Mouse (Mus musculus) forebrain, postnatal 0 days (tissue): ENCODE results near the gene Gjc3. TPM values are rescaled to one million over a fixed set of nuclear protein-coding genes. Genes with fewer than 3 reads are reported as not detected.
A peak's percentile ranks its signal among the peaks of the same experiment; 100 is the strongest.

ENCODE experiments used
- ATAC-seq: fragments of 200-750 bp; cut with Nextera tagmentation; 2 replicates; pipeline ENCODE4 v1.8.0; 2017; ENCODE audit warnings: mild to moderate bottlenecking, moderate library complexity
- DNase-seq: peaks from one replicate; pipeline ENCODE4 v3.0.0-alpha.2; 2015
- H3K27ac ChIP-seq: fragments of 300-500 bp; sonication (generic); 2 replicates; pipeline ENCODE4 v1.5.1; 2014; ENCODE audit warnings: low read depth, mild to moderate bottlenecking, antibody characterized with exemption, low read length, moderate library complexity, mixed read lengths
- H3K27me3 ChIP-seq: fragments of 300-500 bp; sonication (generic); 2 replicates; pipeline ENCODE4 v1.6.1; 2014; ENCODE audit warnings: mild to moderate bottlenecking, low read length, mixed read lengths; ENCODE audit not compliant: insufficient read depth
- H3K36me3 ChIP-seq: fragments of 300-500 bp; sonication (generic); 2 replicates; pipeline ENCODE4 v1.6.1; 2014; ENCODE audit warnings: mild to moderate bottlenecking, moderate library complexity; ENCODE audit not compliant: insufficient read depth
- H3K4me1 ChIP-seq: fragments of 300-500 bp; sonication (generic); 2 replicates; pipeline ENCODE4 v1.6.1; 2014; ENCODE audit warnings: antibody characterized with exemption; ENCODE audit not compliant: insufficient read depth
- H3K4me2 ChIP-seq: fragments of 300-500 bp; sonication (generic); 2 replicates; pipeline ENCODE4 v1.6.1; 2014; ENCODE audit warnings: low read depth, mild to moderate bottlenecking, moderate library complexity
- H3K4me3 ChIP-seq: fragments of 300-500 bp; sonication (generic); 2 replicates; pipeline ENCODE4 v1.5.1; 2014; ENCODE audit warnings: low read depth, low read length, mixed read lengths
- H3K9ac ChIP-seq: fragments of 300-500 bp; sonication (generic); 2 replicates; pipeline ENCODE4 v1.6.1; 2014; ENCODE audit warnings: mild to moderate bottlenecking
- H3K9me3 ChIP-seq: fragments of 300-500 bp; sonication (generic); 2 replicates; pipeline ENCODE4 v1.6.1; 2016; ENCODE audit warnings: low read length
- CTCF ChIP-seq: sonication (generic); IDR thresholded peaks from 2 replicates; pipeline ENCODE4 v1.5.1; 2016; ENCODE audit warnings: antibody characterized with exemption, control low read depth, low read depth
- WGBS: fragments of 180-500 bp; shearing (Covaris S2); extraction: QIAGEN DNeasy Blood & Tissue Kit; methylation state at CpG from one replicate; pipeline ENCODE4 v1.1.7; 2014; 5-methylcytosine and 5-hydroxymethylcytosine counted together
- polyA plus RNA-seq: library from polyadenylated mRNA; unstranded; fragments of >200 nt; fragmentation: Nextera tagmentation; extraction: Ambion mirVana; gene quantifications from 2 replicates; pipeline ENCODE4 v1.2.1, GENCODE M21; 2015
- total RNA-seq: library from RNA; depleted of rRNA; stranded (reverse); fragments of >200 nt; gene quantifications from 2 replicates; pipeline ENCODE4 v1.2.3, GENCODE M21; 2014

Gjc3 gene
- total and polyA plus RNA-seq, 2 experiments from 2014 or later: 0.64 to 0.95 TPM

- Histone ChIP-seq H3K4me1 (no peaks in the 10 kb centered on the region), H3K9me3 (no peaks in the 10 kb centered on the region), H3K27me3 (no peaks in the 10 kb centered on the region), H3K27ac (no peak overlapping the region), H3K36me3 (no peaks in the 10 kb centered on the region), H3K9ac (no peak overlapping the region), H3K4me3 (no peak overlapping the region), H3K4me2 (no peak overlapping the region)
- ATAC-seq (no peak), DNase-seq (no peak)
- TF ChIP-seq CTCF: no peak
- 61% methylated on average over 3 of the region's 3 CpGs for WGBS
Observed at GRCm38 (mm10) chr5:137974724-137975123, 11.8 kb upstream of the Gjc3 start.

DNA sequence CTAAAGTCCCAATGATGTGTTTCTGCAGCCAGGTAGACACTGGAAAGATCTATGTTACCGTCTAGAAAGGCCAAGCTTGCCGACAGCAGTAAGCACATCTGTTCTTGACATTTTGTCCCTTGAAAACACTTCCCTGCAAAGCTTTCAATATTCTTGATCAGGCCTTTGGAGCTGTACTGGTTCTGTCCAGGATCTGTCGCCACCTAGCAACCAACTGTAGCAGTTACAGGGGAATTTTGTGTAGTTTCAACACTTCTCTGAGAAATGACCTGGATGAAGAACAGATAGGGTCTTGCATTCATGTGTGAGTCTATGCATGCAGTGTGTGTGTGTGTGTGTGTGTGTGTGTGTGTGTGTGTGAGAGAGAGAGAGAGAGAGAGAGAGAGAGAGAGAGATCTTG, 10.8 kb upstream of the Gjc3 start:
- no peak for ATAC-seq
- H3K4me3 ChIP-seq: no peak overlapping the region
- TF ChIP-seq CTCF: peak; percentile 68
- H3K27ac ChIP-seq: no peak overlapping the region
- DNase-seq: peak; percentile 17
- no peak overlapping the region for H3K4me2 ChIP-seq
- 55% methylated on average over 3 of the region's 3 CpGs for WGBS
- H3K4me1 ChIP-seq: no peaks in the 10 kb centered on the region
- H3K9me3 ChIP-seq: no peaks in the 10 kb centered on the region
- no peaks in the 10 kb centered on the region for H3K27me3 ChIP-seq
- no peak overlapping the region for H3K9ac ChIP-seq
- no peaks in the 10 kb centered on the region for H3K36me3 ChIP-seq

GRCm38 (mm10) chr5:137973161-137973560, 10.3 kb upstream of the Gjc3 start:
- 78% methylated on average over 2 of the region's 2 CpGs for WGBS
- H3K4me3 ChIP-seq: no peak overlapping the region
- no peaks in the 10 kb centered on the region for H3K27me3 ChIP-seq
- no peaks in the 10 kb centered on the region for H3K36me3 ChIP-seq
- no peaks in the 10 kb centered on the region for H3K9me3 ChIP-seq
- H3K9ac ChIP-seq: no peak overlapping the region
- TF ChIP-seq CTCF: no peak
- ATAC-seq (no peak), DNase-seq (no peak)
- no peak overlapping the region for H3K4me2 ChIP-seq
- no peaks in the 10 kb centered on the region for H3K4me1 ChIP-seq
- no peak overlapping the region for H3K27ac ChIP-seq

DNA sequence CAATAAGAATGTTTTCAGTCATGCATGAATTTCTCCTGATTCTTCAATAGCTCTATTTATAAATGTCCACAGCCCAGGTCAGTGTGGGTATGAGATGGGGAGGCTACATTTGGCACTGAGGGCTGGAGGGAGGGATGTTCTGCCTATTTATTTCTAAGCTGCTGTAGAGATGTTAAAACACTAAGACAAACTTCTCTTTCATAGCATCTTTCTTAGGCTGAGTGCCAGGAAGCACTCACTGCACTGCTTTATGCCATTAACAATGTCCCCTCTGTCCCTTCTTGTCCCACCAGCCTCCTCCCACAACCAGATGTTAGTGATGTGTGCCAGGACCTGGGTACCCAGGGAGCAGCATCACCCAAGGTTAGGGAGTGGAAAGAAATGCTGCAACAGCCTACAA, 3.6 kb upstream of the Gjc3 start:
- no peak overlapping the region for H3K27ac ChIP-seq
- no peak for TF ChIP-seq CTCF
- no peaks in the 10 kb centered on the region for H3K36me3 ChIP-seq
- DNase-seq: peak; percentile 4
- no peaks in the 10 kb centered on the region for H3K4me1 ChIP-seq
- no peak overlapping the region for H3K4me3 ChIP-seq
- no peak overlapping the region for H3K4me2 ChIP-seq
- no peaks in the 10 kb centered on the region for H3K9me3 ChIP-seq
- no peaks in the 10 kb centered on the region for H3K27me3 ChIP-seq
- no peak overlapping the region for H3K9ac ChIP-seq
- peak; percentile 62 for ATAC-seq

- Histone ChIP-seq H3K9me3 (no peaks in the 10 kb centered on the region), H3K4me3 (no peak overlapping the region), H3K27me3 (no peaks in the 10 kb centered on the region), H3K36me3 (no peaks in the 10 kb centered on the region), H3K27ac (no peak overlapping the region), H3K4me1 (no peaks in the 10 kb centered on the region), H3K9ac (no peak overlapping the region), H3K4me2 (no peak overlapping the region)
- DNase-seq (no peak), ATAC-seq (no peak)
- no peak for TF ChIP-seq CTCF
- WGBS: 95% methylated on average over 3 of the region's 3 CpGs
Observed at GRCm38 (mm10) chr5:137956404-137956803, 6.5 kb downstream of the Gjc3 start.

DNA sequence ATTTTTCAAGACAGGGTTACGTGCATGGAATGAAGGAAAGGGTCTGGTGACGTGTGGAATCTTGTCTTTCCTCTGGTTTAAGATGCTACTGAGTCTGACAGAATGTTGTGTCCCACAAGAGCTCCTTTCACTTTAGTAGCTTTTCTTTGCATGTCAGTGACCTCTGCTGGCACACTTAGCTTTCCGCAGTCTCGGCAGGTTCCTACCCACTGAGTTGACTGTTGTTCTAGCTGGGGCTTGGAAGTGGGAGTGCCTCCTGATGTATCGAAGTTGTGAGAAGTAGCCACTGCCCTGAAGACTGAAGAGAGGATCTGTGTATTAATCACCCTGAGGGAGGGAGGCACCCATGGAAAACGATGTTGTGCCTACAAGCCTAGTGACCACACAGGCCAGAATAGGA, 11.7 kb downstream of the Gjc3 start:
- Histone ChIP-seq H3K9ac (no peak overlapping the region), H3K36me3 (no peaks in the 10 kb centered on the region), H3K27me3 (no peaks in the 10 kb centered on the region), H3K4me3 (no peak overlapping the region), H3K27ac (no peak overlapping the region), H3K4me2 (no peak overlapping the region), H3K4me1 (no peaks in the 10 kb centered on the region), H3K9me3 (no peaks in the 10 kb centered on the region)
- ATAC-seq (no peak), DNase-seq (no peak)
- TF ChIP-seq CTCF: 0 out of 2 replicates have a peak, but pooled peaks have one; percentile 16
- 51% methylated on average over 6 of the region's 6 CpGs for WGBS

- H3K4me3 ChIP-seq: no peak overlapping the region
Observed at GRCm38 (mm10) chr5:137947303-137947702, 15.6 kb downstream of the Gjc3 start.

GRCm38 (mm10) chr5:137943133-137943532, 19.8 kb downstream of the Gjc3 start:
- no peak overlapping the region for H3K27ac ChIP-seq
- H3K4me2 ChIP-seq: no peak overlapping the region
- ATAC-seq (no peak), DNase-seq (no peak)
- H3K4me3 ChIP-seq: no peak overlapping the region
- no peaks in the 10 kb centered on the region for H3K36me3 ChIP-seq
- H3K9ac ChIP-seq: no peak overlapping the region
- H3K27me3 ChIP-seq: no peaks in the 10 kb centered on the region
- WGBS: 83% methylated on average over 1 of the region's 1 CpGs
- TF ChIP-seq CTCF: no peak
- no peaks in the 10 kb centered on the region for H3K4me1 ChIP-seq
- no peaks in the 10 kb centered on the region for H3K9me3 ChIP-seq

More at GRCm38 (mm10) chr5:137947303-137947702, 15.6 kb downstream of the Gjc3 start:
- no peak overlapping the region for H3K27ac ChIP-seq
- no peak overlapping the region for H3K4me2 ChIP-seq
- no peaks in the 10 kb centered on the region for H3K36me3 ChIP-seq
- no peaks in the 10 kb centered on the region for H3K9me3 ChIP-seq
- ATAC-seq: no peak
- TF ChIP-seq CTCF: no peak
- H3K9ac ChIP-seq: no peak overlapping the region
- H3K27me3 ChIP-seq: no peaks in the 10 kb centered on the region
- DNase-seq: no peak
- H3K4me1 ChIP-seq: no peaks in the 10 kb centered on the region
